Mouse (Mus musculus) heart, postnatal 25 days (tissue): ENCODE data around the gene Lgals7. TPM values are rescaled to one million over a fixed set of nuclear protein-coding genes. Genes with fewer than 3 reads are reported as not detected.

Source experiments
- DNase-seq: peaks from one replicate; pipeline ENCODE4 v3.0.0; 2022; ENCODE audit warnings: low spot score
- intact Hi-C: fragments of 180-260 bp; cut with DNase I; formaldehyde crosslinking; loops from one replicate; pipeline ENCODE4 v1.15.1; 2025
- total RNA-seq, 2 experiments: library from RNA; stranded (reverse); gene quantifications; 2 replicates each; pipeline ENCODE4 v1.2.3; 2021

Gene Lgals7
- total RNA-seq, result 1 to 10 TPM; 1.8 to 1.9 TPM

DNA sequence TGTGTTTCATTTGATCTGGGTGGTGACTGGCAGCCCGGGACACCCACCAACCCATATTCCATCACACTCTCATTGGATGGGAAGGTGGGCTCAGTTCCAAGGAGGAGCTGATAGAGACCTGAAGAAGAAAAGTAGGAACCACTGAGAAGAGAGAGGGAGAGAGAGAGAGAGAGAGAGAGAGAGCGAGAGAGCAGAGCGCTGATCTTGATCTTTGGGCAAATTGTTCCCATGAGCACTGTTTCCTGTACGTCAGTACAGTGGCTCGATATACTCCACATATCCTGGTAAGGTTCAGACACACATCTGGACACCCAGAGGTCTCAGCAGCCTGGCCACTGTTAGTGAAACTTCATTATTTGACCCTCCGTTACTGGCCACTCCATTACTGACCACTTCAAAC is at the start of gene Lgals7:
TSS of gene Lgals7 (plus strand) at position 314 of the 400 bp plus-strand sequence.
- intact Hi-C loops, result loop anchor here (10.0 kb wide), 1 partner anchor 171 kb away; no protein-coding TSS in a partner anchor
- DNase-seq, result no peak

DNA sequence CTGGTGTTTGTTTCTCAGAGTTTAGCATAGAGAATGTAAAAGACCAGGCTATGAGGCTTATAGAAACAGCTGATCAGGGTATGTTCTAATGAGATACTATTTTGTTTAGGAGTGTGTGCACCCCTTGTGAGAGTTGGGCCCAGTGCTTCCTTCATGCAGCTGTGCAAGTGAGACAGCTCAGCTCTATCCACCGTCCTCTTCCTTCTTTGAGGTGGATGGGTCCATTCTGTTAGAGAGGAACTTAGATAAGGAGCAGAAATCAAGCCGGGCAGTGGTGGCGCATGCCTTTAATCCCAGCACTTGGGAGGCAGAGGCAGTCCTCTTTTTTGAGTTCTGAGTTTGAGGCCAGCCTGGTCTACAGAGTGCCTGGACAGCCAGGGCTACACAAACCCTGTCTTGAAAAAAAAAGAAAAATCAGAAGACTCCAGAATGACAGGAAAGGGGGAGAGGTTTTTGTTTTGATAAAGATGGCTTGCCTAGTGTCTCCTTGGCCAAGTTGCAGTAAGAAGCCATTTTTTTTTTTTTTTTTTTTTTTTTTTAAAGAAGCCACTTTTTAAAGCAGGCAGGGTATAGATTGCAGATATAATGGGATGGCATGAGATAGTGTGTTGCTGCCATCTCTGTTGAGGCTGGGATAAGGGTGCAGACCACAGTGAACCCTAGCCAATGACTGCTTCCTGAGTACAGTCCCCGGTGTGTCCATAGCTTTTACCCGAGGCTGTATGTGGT is 49.2 kb upstream of the Lgals7 start:
- DNase-seq, result no peak
- intact Hi-C loops, result no loop called here

- intact Hi-C loops, result no loop called here
Observed at GRCm38 (mm10) chr7:28815230-28815629, 48.4 kb upstream of the Lgals7 start.

GRCm38 (mm10) chr7:28816201-28816600 is 47.5 kb upstream of the Lgals7 start:
- intact Hi-C loops, result no loop called here
- no peak for DNase-seq

More at GRCm38 (mm10) chr7:28815230-28815629, 48.4 kb upstream of the Lgals7 start:
- DNase-seq, result no peak

DNA sequence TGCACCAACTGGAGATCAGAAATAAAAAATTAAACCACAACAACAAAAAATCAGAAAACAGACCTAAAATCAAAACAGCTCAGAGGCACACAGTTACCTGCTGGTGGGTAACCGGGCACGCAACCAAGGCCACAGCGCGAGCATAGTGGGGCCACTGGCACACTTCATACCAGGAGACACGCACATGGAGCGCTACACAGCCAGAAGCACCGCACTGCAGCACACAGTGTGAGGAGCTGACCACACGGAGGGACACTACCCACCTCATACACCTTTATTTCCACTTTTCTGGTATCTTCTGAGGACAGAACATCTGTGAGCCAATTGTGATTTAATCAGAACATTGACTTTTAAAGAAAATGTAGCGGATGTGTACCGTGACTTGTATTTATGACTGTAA is 46.7 kb upstream of the Lgals7 start:
- DNase-seq, result no peak
- intact Hi-C loops, result no loop called here

GRCm38 (mm10) chr7:28817524-28817923 is 46.1 kb upstream of the Lgals7 start:
- DNase-seq, result no peak
- intact Hi-C loops, result no loop called here

DNA sequence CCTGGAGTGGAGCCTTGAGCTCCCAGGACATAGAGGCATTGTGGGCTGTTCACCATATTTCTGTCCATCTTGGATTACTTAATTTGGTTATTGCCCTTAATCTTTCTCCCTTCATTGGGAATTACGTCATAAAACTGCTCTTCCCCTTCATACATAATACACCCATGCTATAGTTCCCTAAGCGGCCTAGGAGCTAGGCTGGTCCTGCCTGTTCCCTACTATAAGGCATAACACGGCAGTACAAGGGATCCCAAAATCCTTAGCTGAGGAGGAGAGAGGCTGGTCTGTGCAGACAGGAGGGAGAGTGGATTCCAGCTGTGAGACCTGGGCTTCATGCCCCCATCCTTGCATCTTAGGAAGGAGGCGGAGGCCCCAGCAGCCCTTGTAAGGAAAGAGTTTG is 45.7 kb upstream of the Lgals7 start:
- intact Hi-C loops, result no loop called here
- DNase-seq, result no peak

GRCm38 (mm10) chr7:28818436-28818835 is 45.2 kb upstream of the Lgals7 start:
- intact Hi-C loops, result no loop called here
- DNase-seq, result no peak

- DNase-seq, result no peak
- intact Hi-C loops, result no loop called here
Observed at GRCm38 (mm10) chr7:28818861-28819452, 44.7 kb upstream of the Lgals7 start.

- intact Hi-C loops, result no loop called here
- DNase-seq, result no peak
Observed at GRCm38 (mm10) chr7:28819571-28819970, 44.1 kb upstream of the Lgals7 start.

GRCm38 (mm10) chr7:28820358-28821260 is 43.0 kb upstream of the Lgals7 start:
- intact Hi-C loops, result no loop called here

DNA sequence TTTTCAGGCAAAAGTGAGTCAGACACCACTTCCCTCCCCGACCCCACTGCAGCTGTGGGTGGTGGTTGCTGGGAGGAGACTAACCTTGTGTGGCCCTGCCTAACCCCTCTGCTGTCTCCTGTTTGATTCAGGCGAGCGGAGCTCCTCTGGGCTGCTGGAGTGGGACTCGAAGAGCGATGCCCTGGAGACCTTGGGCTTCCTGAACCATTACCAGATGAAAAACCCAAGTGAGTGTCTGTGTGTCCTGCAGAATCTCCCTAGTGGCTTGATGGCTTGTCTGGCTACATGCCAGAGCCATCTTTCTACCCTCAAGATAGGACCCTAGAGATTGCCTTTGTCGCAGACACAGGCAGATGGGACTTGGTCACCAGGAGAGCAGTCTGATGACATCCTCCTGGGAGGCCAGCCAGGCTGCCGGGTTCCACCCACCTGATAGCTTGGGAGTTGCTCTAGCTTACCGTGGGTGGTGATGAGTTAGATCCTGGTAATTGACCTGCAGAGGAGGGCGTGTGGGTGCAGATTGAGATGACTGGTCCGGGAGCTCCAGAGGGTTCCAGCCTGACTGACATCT is 42.3 kb upstream of the Lgals7 start:
- intact Hi-C loops, result no loop called here
- no peak for DNase-seq

More at GRCm38 (mm10) chr7:28820358-28821260, 43.0 kb upstream of the Lgals7 start:
- DNase-seq, result no peak

- no peak for DNase-seq
- intact Hi-C loops, result no loop called here
Observed at GRCm38 (mm10) chr7:28822556-28822955, 41.1 kb upstream of the Lgals7 start.

DNA sequence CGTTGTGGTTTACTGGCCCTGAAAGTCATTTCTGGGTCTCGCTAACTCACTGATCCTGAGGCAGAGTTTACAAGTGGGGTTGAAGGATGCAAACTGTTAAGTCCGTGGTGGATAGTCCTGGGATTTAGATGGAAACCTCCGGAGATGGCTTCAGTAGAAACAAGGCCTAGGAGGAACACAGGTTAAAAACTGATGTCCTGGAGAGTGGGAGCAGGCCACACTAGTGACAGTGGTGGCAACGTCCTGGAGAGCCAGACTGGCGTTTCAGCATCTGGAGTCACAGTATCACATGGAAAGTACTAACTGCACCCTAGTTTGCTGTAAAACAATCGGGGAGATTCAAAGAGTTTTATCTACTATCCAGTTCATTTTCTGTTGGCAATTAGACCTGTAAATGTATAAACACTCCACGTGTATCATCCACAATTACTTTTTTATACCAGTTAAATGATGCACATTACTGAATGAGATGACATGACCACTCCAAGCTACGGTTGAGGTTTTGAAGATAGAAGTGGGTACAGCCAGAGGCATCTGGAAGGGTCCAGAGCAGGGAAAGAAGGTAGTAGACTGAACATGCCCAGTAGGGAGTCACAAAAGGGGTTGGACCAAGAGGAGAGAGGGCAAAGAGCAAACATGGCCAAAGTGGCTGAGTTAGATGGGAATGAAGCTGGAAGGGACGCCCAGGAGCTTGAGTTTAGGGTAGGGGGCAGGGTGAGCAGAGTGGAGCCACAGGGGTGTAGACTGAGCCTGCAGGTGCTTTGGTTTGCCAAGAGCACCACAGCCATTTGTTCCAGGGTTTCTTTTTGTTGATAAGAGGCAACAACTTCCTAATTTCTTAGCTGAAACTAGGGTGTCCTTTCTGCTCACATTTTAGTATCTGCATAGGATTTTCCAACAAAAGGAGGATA is 40.4 kb upstream of the Lgals7 start:
- intact Hi-C loops, result no loop called here
- no peak for DNase-seq

GRCm38 (mm10) chr7:28823932-28824331 is 39.7 kb upstream of the Lgals7 start:
- intact Hi-C loops, result loop anchor here (2.0 kb wide), 1 partner anchor 13 kb away; no protein-coding TSS in a partner anchor
- no peak for DNase-seq

DNA sequence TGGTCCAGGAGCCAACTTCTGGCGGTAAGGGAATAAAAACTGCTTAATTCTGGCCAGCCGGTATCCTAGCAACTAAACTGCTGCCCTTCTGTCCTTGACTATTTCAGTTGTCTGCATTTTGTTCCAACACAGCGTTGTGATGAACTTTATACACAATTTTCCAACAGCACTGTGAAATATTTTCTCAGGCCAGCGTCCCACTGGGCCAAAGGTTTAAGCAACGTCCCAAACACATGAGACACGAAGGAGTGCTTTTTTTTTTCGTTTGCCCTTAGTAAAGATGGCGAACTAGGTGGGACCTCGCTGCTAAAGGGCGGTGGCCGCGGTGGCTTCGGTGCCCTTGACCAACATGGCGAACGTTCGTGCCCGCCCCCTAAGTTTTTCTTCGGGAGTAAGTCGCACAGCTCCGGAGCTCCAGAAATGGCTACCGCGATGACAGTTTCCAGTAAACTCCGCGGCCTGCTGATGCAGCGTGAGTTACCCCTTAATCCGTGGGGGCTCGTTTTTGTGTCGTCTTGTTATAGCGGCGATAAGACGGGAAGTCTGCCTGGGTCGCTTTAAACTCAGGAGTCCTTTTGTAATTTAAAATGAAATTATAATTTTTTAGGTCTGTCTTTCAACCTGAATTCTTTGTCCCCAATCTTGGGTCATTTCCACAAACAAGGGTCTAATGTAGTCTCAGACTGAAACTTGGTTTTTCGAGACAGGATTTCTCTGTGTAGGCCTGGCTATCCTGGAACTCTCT is 38.5 kb upstream of the Lgals7 start, which contains the start of gene Ech1:
TSS of gene Ech1 (plus strand) at position 277 of the 745 bp plus-strand sequence.
- DNase-seq, result peak; percentile 89
- intact Hi-C loops, result loop anchor here (2.0 kb wide), 1 partner anchor 14 kb away; no protein-coding TSS in a partner anchor

GRCm38 (mm10) chr7:28825686-28826401 is 37.8 kb upstream of the Lgals7 start:
- intact Hi-C loops, result loop anchor here (2.0 kb wide), 1 partner anchor 15 kb away; no protein-coding TSS in a partner anchor
- DNase-seq, result no peak

- intact Hi-C loops, result no loop called here
- no peak for DNase-seq
Observed at GRCm38 (mm10) chr7:28826402-28826772, 37.3 kb upstream of the Lgals7 start.
